8 mouse cellular contexts compared by ENCODE assay signal in the genomic region with DNA sequence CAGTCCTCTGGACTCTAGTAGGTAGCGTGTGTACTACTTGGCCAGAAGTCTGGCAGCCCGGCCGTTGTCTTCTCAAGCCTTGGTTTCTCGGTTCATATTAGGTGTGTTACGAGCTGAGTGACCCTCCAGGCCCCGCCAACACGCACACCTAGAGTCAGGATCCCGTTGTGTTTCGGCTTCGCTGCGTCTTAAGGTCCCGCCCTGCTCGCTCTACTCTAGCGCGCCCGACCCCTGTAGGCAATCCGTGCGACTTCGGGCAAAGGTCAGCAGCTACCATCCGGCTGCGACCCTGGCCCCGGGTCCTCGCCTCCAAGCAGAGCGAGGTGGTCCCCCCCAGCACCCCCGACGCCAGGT. TPM values are rescaled to one million over a fixed set of nuclear protein-coding genes. Genes with fewer than 3 reads are reported as not detected.
A peak's percentile ranks its signal among the peaks of the same experiment; 100 is the strongest.
DNase-seq lines count a peak whose midpoint lies in the region; ATAC-seq lines count a peak whose summit lies in the region.

No protein-coding gene starts in this region.

- DNase-seq in lung, adult 18-20 months, result no peak
- no peak for DNase-seq in frontal cortex, postnatal 36 days (ENCODE audit: low spot score in 2 of 2)
- no peak for DNase-seq in right cerebral cortex, postnatal 25 days
- DNase-seq in ovary, postnatal 14 days (ENCODE audit: low spot score), result no peak

- peaks cover 3% of the 10 kb centered on the region; the same call in 1 of the 2 replicates for H3K27me3 ChIP-seq in lung, embryonic 16.5 days (ENCODE audit: control insufficient read depth, insufficient read depth, low read depth, low read length)
- peaks cover 42% of the 10 kb centered on the region for H3K27me3 ChIP-seq in embryonic facial prominence, embryonic 12.5 days
- H3K27me3 ChIP-seq in intestine, embryonic 16.5 days (replicated peaks; ENCODE audit: control insufficient read depth, insufficient read depth, low read length), result no peaks in the 10 kb centered on the region
- peaks cover 43% of the 10 kb centered on the region for H3K27me3 ChIP-seq in neural tube, embryonic 15.5 days (replicated peaks)

- H3K9ac ChIP-seq in lung, embryonic 16.5 days (ENCODE audit: low read length), result peak overlapping the region; percentile 83
- H3K9ac ChIP-seq in embryonic facial prominence, embryonic 12.5 days, result peak overlapping the region; percentile 63
- peak overlapping the region; percentile 89 for H3K9ac ChIP-seq in intestine, embryonic 16.5 days (ENCODE audit: low read depth, low read length)
- H3K9ac ChIP-seq in neural tube, embryonic 15.5 days (replicated peaks), result peak overlapping the region; percentile 78

- H3K9me3 ChIP-seq in lung, embryonic 16.5 days (ENCODE audit: control insufficient read depth, low read length), result no peaks in the 10 kb centered on the region
- H3K9me3 ChIP-seq in embryonic facial prominence, embryonic 12.5 days, result no peaks in the 10 kb centered on the region
- no peaks in the 10 kb centered on the region for H3K9me3 ChIP-seq in intestine, embryonic 16.5 days (ENCODE audit: control insufficient read depth, low read length)
- no peaks in the 10 kb centered on the region for H3K9me3 ChIP-seq in neural tube, embryonic 15.5 days (replicated peaks)

- peak; percentile 47 for ATAC-seq in lung, embryonic 16.5 days (ENCODE audit: low read depth)
- ATAC-seq in embryonic facial prominence, embryonic 12.5 days (ENCODE audit: insufficient number of reproducible peaks, insufficient read depth, low FRiP score, low TSS enrichment), result peak; percentile 25; the same call in 1 of the 2 replicates
- peak; percentile 49 for ATAC-seq in intestine, embryonic 16.5 days
- peak; percentile 19 for ATAC-seq in neural tube, embryonic 15.5 days (ENCODE audit: low FRiP score)

- peaks cover 12% of the 10 kb centered on the region; the same call in 1 of the 2 replicates for H3K4me1 ChIP-seq in lung, embryonic 16.5 days (replicated peaks; ENCODE audit: control insufficient read depth, insufficient read depth, low read length)
- peaks cover 16% of the 10 kb centered on the region for H3K4me1 ChIP-seq in embryonic facial prominence, embryonic 12.5 days
- peaks cover 32% of the 10 kb centered on the region for H3K4me1 ChIP-seq in intestine, embryonic 16.5 days (ENCODE audit: control insufficient read depth, insufficient read depth, low read length)
- H3K4me1 ChIP-seq in neural tube, embryonic 15.5 days, result peaks cover 27% of the 10 kb centered on the region

- H3K4me2 ChIP-seq in lung, embryonic 16.5 days (ENCODE audit: low read depth, low read length), result peak overlapping the region; percentile 82
- peak overlapping the region; percentile 95 for H3K4me2 ChIP-seq in embryonic facial prominence, embryonic 12.5 days (replicated peaks)
- H3K4me2 ChIP-seq in intestine, embryonic 16.5 days (ENCODE audit: low read depth, low read length), result peak overlapping the region; percentile 97
- peak overlapping the region; percentile 86 for H3K4me2 ChIP-seq in neural tube, embryonic 15.5 days

- H3K36me3 ChIP-seq in lung, embryonic 16.5 days (ENCODE audit: control insufficient read depth, insufficient read depth, low read length), result peaks cover 8% of the 10 kb centered on the region
- no peaks in the 10 kb centered on the region for H3K36me3 ChIP-seq in embryonic facial prominence, embryonic 12.5 days
- peaks cover 5% of the 10 kb centered on the region for H3K36me3 ChIP-seq in intestine, embryonic 16.5 days (ENCODE audit: control insufficient read depth, insufficient read depth, low read length)
- H3K36me3 ChIP-seq in neural tube, embryonic 15.5 days, result peaks cover 20% of the 10 kb centered on the region

- H3K27ac ChIP-seq in lung, embryonic 16.5 days (ENCODE audit: low read length), result peak overlapping the region; percentile 95
- peak overlapping the region; percentile 79 for H3K27ac ChIP-seq in embryonic facial prominence, embryonic 12.5 days
- peak overlapping the region; percentile 97 for H3K27ac ChIP-seq in intestine, embryonic 16.5 days (ENCODE audit: low read length)
- H3K27ac ChIP-seq in neural tube, embryonic 15.5 days (replicated peaks), result peak overlapping the region; percentile 89

- 2% methylated on average over 26 of the region's 26 CpGs for WGBS in lung, embryonic 16.5 days
- 2% methylated on average over 26 of the region's 26 CpGs for WGBS in embryonic facial prominence, embryonic 12.5 days
- WGBS in intestine, embryonic 16.5 days, result 2% methylated on average over 26 of the region's 26 CpGs
- 2% methylated on average over 26 of the region's 26 CpGs for WGBS in neural tube, embryonic 15.5 days

- peak overlapping the region; percentile 74 for H3K4me3 ChIP-seq in lung, embryonic 16.5 days (ENCODE audit: low read length)
- peak overlapping the region; percentile 67 for H3K4me3 ChIP-seq in embryonic facial prominence, embryonic 12.5 days
- peak overlapping the region; percentile 80 for H3K4me3 ChIP-seq in intestine, embryonic 16.5 days (ENCODE audit: low read length)
- peak overlapping the region; percentile 87 for H3K4me3 ChIP-seq in neural tube, embryonic 15.5 days (replicated peaks)

RNA-seq across cellular contexts. Expression of gene Ap5b1, which starts 0.7 kb away (rescaled TPM):
- polyA plus RNA-seq in lung, embryonic 16.5 days (2015; fragmentation: Nextera tagmentation; extraction: Ambion mirVana), result 6.1 and 7.0 TPM in 2 replicates
- polyA plus RNA-seq in embryonic facial prominence, embryonic 12.5 days (2016; fragmentation: Nextera tagmentation; extraction: Ambion mirVana), result 2.8 and 3.2 TPM in 2 replicates
- polyA plus RNA-seq in intestine, embryonic 16.5 days (2015; fragmentation: Nextera tagmentation; extraction: Ambion mirVana), result 10.3 and 10.8 TPM in 2 replicates
- 2.7 and 4.7 TPM in 2 replicates for polyA plus RNA-seq in neural tube, embryonic 15.5 days (2015; fragmentation: Nextera tagmentation; extraction: Ambion mirVana)

RNA-seq across cellular contexts. Expression of gene Ovol1, which starts 6.7 kb away (rescaled TPM):
- polyA plus RNA-seq in lung, embryonic 16.5 days (2015; fragmentation: Nextera tagmentation; extraction: Ambion mirVana), result 2.6 and 3.7 TPM in 2 replicates
- 1.3 and 1.6 TPM in 2 replicates for polyA plus RNA-seq in embryonic facial prominence, embryonic 12.5 days (2016; fragmentation: Nextera tagmentation; extraction: Ambion mirVana)
- polyA plus RNA-seq in intestine, embryonic 16.5 days (2015; fragmentation: Nextera tagmentation; extraction: Ambion mirVana), result 24.4 and 25.6 TPM in 2 replicates
- 0.06 and 2.0 TPM in 2 replicates for polyA plus RNA-seq in neural tube, embryonic 15.5 days (2015; fragmentation: Nextera tagmentation; extraction: Ambion mirVana)

RNA-seq across cellular contexts. Expression of gene Rnaseh2c, which starts 34.5 kb away (rescaled TPM):
- 131 and 159 TPM in 2 replicates for polyA plus RNA-seq in lung, embryonic 16.5 days (2015; fragmentation: Nextera tagmentation; extraction: Ambion mirVana)
- 148 and 158 TPM in 2 replicates for polyA plus RNA-seq in embryonic facial prominence, embryonic 12.5 days (2016; fragmentation: Nextera tagmentation; extraction: Ambion mirVana)
- 111 and 131 TPM in 2 replicates for polyA plus RNA-seq in intestine, embryonic 16.5 days (2015; fragmentation: Nextera tagmentation; extraction: Ambion mirVana)
- polyA plus RNA-seq in neural tube, embryonic 15.5 days (2015; fragmentation: Nextera tagmentation; extraction: Ambion mirVana), result 68.2 and 81.5 TPM in 2 replicates

RNA-seq across cellular contexts. Expression of gene Kat5, which starts 42.9 kb away (rescaled TPM):
- 55.1 and 57.3 TPM in 2 replicates for polyA plus RNA-seq in lung, embryonic 16.5 days (2015; fragmentation: Nextera tagmentation; extraction: Ambion mirVana)
- polyA plus RNA-seq in embryonic facial prominence, embryonic 12.5 days (2016; fragmentation: Nextera tagmentation; extraction: Ambion mirVana), result 61.3 and 63.7 TPM in 2 replicates
- polyA plus RNA-seq in intestine, embryonic 16.5 days (2015; fragmentation: Nextera tagmentation; extraction: Ambion mirVana), result 40.2 and 40.9 TPM in 2 replicates
- polyA plus RNA-seq in neural tube, embryonic 15.5 days (2015; fragmentation: Nextera tagmentation; extraction: Ambion mirVana), result 64.9 and 66.2 TPM in 2 replicates

RNA-seq across cellular contexts. Expression of gene Snx32, which starts 56.8 kb away (rescaled TPM):
- 7.4 and 7.7 TPM in 2 replicates for polyA plus RNA-seq in lung, embryonic 16.5 days (2015; fragmentation: Nextera tagmentation; extraction: Ambion mirVana)
- 11.9 and 15.2 TPM in 2 replicates for polyA plus RNA-seq in embryonic facial prominence, embryonic 12.5 days (2016; fragmentation: Nextera tagmentation; extraction: Ambion mirVana)
- polyA plus RNA-seq in intestine, embryonic 16.5 days (2015; fragmentation: Nextera tagmentation; extraction: Ambion mirVana), result 6.9 and 7.4 TPM in 2 replicates
- polyA plus RNA-seq in neural tube, embryonic 15.5 days (2015; fragmentation: Nextera tagmentation; extraction: Ambion mirVana), result 82.1 and 103 TPM in 2 replicates
